Mouse (Mus musculus): ENCODE results near the gene D630023F18Rik.

The D630023F18Rik gene

DNA sequence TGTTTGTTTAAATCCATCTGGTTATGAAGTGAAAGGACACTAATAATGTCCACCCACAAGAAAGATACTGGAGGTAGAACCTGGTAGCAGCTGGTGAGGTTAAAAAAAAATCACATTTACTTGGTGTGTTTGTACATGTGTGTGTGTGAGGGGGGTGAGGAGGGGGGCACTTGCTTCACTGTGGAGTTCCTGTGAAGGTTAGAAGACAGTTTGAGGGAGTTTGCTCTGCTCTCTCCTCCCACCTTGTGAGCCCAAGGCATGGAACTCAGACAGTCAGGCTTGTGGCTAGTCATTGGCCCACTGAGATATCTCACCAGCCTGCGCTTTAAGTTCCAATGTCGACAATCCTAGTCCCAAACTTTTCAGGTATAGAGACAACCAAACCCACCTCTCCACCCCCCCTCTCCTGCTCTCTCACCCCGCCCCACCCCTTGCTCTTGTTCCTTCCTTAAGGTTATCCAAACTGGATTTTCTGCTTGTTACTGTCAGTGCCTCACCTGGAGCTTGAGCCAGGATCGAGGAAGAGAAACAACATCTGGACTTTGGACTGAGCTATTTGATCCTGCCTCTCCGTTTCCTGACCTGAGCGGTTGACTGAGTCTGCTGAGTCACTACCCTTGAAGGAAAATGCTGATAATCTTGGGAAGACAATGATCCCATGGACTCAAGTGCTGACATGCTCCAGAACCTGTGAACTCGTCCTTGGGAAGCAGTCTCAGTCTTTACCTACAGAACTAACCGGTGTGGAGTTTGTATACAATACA is 4.7 kb downstream of the D630023F18Rik start:
- Histone ChIP-seq H3K9me3 (ENCODE audit: low read length) (no peaks in the 10 kb centered on the region), H3K4me3 (replicated peaks; ENCODE audit: low read length) (no peak overlapping the region), H3K4me1 (replicated peaks; ENCODE audit: low read depth, low read length) (peaks cover 12% of the 10 kb centered on the region), H3K27me3 (ENCODE audit: insufficient read depth, low read length) (no peaks in the 10 kb centered on the region), H3K36me3 (ENCODE audit: insufficient read depth, low read length) (no peaks in the 10 kb centered on the region)
- TF ChIP-seq NANOG (IDR thresholded peaks at IDR 0.05; ENCODE audit: borderline replicate concordance, low read length) (no peak), CTCF (conservative IDR thresholded peaks at IDR 0.05; ENCODE audit: low read length) (no peak), POU5F1 (IDR thresholded peaks at IDR 0.05; ENCODE audit: borderline replicate concordance, low read length) (no peak)

DNA sequence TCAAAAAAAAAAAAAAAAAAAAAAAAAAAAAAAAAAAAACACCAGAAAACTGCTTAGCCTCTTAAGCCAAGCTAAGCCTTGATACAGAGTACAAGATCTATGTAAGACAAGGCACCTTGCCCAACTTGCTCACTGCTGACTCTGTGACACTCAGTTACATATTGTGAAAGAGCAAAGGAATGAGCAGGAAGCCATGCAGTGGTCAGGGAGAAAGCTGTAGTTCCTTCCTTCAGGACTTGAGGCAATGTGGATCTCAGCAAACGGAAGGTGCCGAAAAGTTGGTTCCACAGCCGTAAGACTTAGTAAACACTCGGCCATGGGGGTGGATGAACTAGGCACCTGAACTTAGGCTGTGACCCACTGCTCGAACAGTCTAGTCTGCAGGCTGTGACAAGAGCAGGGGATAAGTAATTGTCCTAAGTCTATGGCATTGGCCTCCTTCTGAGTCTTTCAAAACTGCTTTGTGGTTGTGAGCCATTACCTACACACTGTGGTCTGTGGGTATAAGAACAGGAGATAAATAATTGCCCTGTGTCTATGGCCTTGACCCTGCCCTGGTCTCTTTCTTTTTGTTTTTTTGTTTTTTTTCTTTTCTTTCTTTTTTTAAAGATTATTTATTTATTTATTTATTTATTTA is 9.4 kb downstream of the D630023F18Rik start:
- TF ChIP-seq NANOG (IDR thresholded peaks at IDR 0.05; ENCODE audit: borderline replicate concordance, low read length): no peak
- no peak for TF ChIP-seq CTCF (conservative IDR thresholded peaks at IDR 0.05; ENCODE audit: low read length)
- TF ChIP-seq POU5F1 (IDR thresholded peaks at IDR 0.05; ENCODE audit: borderline replicate concordance, low read length): no peak
- no peak overlapping the region for H3K4me3 ChIP-seq (replicated peaks; ENCODE audit: low read length)
- peaks cover 40% of the 10 kb centered on the region for H3K4me1 ChIP-seq (replicated peaks; ENCODE audit: low read depth, low read length)
- no peaks in the 10 kb centered on the region for H3K27me3 ChIP-seq (ENCODE audit: insufficient read depth, low read length)
- H3K36me3 ChIP-seq (ENCODE audit: insufficient read depth, low read length): no peaks in the 10 kb centered on the region
- no peaks in the 10 kb centered on the region for H3K9me3 ChIP-seq (ENCODE audit: low read length)

DNA sequence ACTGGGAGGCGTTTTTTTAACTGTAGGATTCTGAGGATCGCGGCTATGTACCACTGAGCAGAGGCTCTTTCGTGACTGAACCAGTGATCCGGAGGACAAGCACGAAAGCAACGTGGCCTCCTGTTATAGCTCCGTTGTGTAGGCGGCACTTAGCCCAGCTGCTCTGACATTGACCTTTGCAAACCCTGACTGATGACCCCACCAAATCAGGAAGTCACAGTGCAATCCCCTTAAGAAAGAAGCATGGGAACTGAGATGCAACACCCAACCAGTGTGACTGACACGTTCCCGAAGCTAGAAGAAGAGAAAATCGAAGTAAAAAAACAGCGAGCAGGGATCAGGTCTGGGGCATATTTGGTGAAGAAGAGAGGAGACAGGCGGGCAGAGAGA is 10.2 kb downstream of the D630023F18Rik start:
- H3K4me1 ChIP-seq (replicated peaks; ENCODE audit: low read depth, low read length): peaks cover 33% of the 10 kb centered on the region
- no peaks in the 10 kb centered on the region for H3K9me3 ChIP-seq (ENCODE audit: low read length)
- no peak for TF ChIP-seq CTCF (conservative IDR thresholded peaks at IDR 0.05; ENCODE audit: low read length)
- H3K36me3 ChIP-seq (ENCODE audit: insufficient read depth, low read length): no peaks in the 10 kb centered on the region
- peak overlapping the region; percentile 41 for H3K4me3 ChIP-seq (replicated peaks; ENCODE audit: low read length)
- H3K27me3 ChIP-seq (ENCODE audit: insufficient read depth, low read length): no peaks in the 10 kb centered on the region

DNA sequence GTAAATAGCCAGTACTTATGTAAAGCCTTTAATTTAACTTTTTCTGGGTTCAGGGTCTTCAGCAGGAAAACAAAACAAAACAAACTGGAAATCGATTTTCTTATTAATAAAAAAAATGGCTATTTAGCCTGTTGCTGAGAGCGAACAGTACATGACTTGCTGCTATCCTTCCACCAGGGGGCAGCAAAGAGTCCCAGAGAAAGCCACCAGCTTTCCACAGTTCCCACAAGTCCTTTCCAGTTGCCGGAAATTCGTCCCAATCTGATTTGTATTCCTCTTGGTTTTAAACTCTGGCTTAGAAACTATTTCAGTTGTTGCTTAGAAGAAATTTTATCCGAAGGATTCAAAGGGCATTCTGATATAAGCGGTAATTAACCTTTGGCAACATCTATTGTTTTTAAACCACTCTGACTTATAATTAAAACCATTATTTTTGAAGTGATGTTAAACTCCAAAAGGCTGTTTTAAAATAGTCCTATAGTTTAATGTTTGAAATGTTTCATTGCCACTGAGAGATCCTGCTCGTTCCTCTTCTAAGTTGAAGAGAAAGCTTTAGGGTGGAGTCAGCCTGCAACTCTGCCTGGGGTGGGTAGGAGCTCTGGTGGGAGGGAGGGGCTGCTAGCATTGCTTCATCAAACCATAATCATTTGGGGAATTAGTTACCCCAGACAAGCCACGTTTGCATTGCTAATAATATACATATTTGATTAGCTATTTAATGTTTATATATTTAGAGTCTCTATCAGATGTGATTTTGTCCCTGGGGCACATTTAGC is 10.8 kb downstream of the D630023F18Rik start:
- no peak for TF ChIP-seq POU5F1 (IDR thresholded peaks at IDR 0.05; ENCODE audit: borderline replicate concordance, low read length)
- peak; percentile 83 for TF ChIP-seq CTCF (conservative IDR thresholded peaks at IDR 0.05; ENCODE audit: low read length)
- Histone ChIP-seq H3K4me3 (replicated peaks; ENCODE audit: low read length) (peak overlapping the region; percentile 41), H3K27me3 (ENCODE audit: insufficient read depth, low read length) (no peaks in the 10 kb centered on the region), H3K4me1 (replicated peaks; ENCODE audit: low read depth, low read length) (peaks cover 33% of the 10 kb centered on the region), H3K9me3 (ENCODE audit: low read length) (no peaks in the 10 kb centered on the region), H3K36me3 (ENCODE audit: insufficient read depth, low read length) (no peaks in the 10 kb centered on the region)

DNA sequence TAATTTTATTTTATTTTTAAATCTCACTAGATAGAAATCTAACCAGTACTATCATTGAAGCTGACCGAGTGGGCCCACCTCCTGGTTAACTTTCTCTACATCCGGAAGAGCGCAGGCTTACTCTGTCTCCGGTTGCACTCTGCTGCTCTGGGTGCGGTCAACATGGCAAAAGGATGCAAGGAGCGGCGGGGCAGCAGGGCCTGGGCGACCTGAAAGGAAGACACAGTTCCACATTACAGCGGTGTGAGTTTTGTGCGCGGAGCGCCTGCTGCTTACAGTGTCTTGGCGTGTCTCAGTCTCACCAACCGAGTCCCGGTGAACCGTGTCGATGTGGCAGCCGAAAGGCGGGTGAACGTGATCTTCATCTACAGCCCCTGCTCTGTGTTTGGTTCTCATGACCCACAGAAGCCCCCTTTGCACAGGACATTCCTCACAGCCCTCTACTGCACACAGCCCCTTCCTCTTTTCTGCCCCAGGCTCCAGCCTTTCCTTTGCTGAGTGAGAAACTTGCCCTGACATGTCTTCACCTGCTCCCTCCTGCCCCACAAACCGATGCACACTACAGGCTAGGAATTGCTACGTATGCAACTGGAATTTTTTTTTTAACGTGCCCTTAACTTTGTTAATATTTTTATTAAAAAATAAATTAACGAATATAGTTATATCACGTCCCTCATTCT is 13.1 kb downstream of the D630023F18Rik start:
- Histone ChIP-seq H3K4me1 (replicated peaks; ENCODE audit: low read depth, low read length) (peaks cover 33% of the 10 kb centered on the region), H3K27me3 (ENCODE audit: insufficient read depth, low read length) (no peaks in the 10 kb centered on the region), H3K9me3 (ENCODE audit: low read length) (no peaks in the 10 kb centered on the region), H3K36me3 (ENCODE audit: insufficient read depth, low read length) (no peaks in the 10 kb centered on the region), H3K4me3 (replicated peaks; ENCODE audit: low read length) (peak overlapping the region; percentile 73)
- no peak for TF ChIP-seq CTCF (conservative IDR thresholded peaks at IDR 0.05; ENCODE audit: low read length)
- TF ChIP-seq POU5F1 (IDR thresholded peaks at IDR 0.05; ENCODE audit: borderline replicate concordance, low read length): no peak
- no peak for TF ChIP-seq NANOG (IDR thresholded peaks at IDR 0.05; ENCODE audit: borderline replicate concordance, low read length)

DNA sequence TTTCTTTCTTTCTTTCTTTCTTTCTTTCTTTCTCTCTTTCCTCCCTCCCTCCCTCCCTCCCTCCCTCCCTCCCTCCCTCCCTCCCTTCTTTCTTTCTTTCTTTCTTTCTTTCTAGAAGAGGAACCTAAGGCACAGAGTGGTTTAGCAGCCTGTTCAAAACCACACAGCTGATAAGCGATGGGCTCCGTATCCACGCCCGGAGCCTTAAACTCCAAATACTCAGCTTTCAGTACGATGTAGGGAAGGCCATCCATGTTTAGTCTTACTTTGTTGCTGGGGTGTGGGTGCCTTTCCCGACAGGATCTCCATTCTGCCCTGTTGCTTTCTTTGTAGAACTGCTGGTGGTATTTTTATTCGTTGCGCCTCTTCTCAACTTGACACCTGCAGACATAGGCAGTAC is 13.8 kb downstream of the D630023F18Rik start:
- Histone ChIP-seq H3K4me3 (replicated peaks; ENCODE audit: low read length) (peak overlapping the region; percentile 73), H3K9me3 (ENCODE audit: low read length) (no peaks in the 10 kb centered on the region), H3K36me3 (ENCODE audit: insufficient read depth, low read length) (no peaks in the 10 kb centered on the region), H3K4me1 (replicated peaks; ENCODE audit: low read depth, low read length) (peaks cover 33% of the 10 kb centered on the region), H3K27me3 (ENCODE audit: insufficient read depth, low read length) (no peaks in the 10 kb centered on the region)
- TF ChIP-seq CTCF (conservative IDR thresholded peaks at IDR 0.05; ENCODE audit: low read length): no peak
- no peak for TF ChIP-seq NANOG (IDR thresholded peaks at IDR 0.05; ENCODE audit: borderline replicate concordance, low read length)
- TF ChIP-seq POU5F1 (IDR thresholded peaks at IDR 0.05; ENCODE audit: borderline replicate concordance, low read length): no peak

DNA sequence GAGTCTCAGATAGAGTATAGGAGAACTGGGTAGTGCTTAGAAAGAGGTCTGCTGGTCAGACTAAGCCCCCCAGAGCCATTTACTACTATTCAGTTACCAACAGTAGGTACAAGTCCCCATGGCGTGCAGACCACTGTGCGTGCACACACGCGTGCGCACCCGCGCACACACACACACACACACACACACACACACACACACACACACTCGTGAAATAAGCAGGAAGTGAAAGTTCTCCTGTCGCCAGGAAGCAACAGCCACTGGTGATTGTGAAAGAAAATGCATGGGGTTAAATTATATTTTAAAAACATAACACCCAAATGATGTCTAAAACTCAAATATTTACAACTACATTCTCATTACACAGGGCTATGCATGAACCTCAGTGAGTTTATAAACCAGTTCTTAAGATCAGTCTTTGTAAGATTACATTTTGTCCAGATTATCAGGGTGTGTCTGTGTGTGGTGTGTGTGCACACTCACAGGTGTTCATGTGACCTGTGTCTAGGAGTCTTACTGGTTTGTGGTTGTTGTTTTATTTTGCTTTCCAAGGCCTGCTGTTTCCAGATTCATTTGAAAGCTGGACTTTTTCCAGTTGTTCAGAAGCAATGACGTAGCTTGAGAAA is 15.2 kb downstream of the D630023F18Rik start:
- Histone ChIP-seq H3K27me3 (ENCODE audit: insufficient read depth, low read length) (peaks cover 4% of the 10 kb centered on the region; the same call in 1 of the 2 replicates), H3K9me3 (ENCODE audit: low read length) (no peaks in the 10 kb centered on the region), H3K36me3 (ENCODE audit: insufficient read depth, low read length) (no peaks in the 10 kb centered on the region), H3K4me1 (replicated peaks; ENCODE audit: low read depth, low read length) (peaks cover 30% of the 10 kb centered on the region), H3K4me3 (replicated peaks; ENCODE audit: low read length) (no peak overlapping the region)
- TF ChIP-seq NANOG (IDR thresholded peaks at IDR 0.05; ENCODE audit: borderline replicate concordance, low read length): no peak

DNA sequence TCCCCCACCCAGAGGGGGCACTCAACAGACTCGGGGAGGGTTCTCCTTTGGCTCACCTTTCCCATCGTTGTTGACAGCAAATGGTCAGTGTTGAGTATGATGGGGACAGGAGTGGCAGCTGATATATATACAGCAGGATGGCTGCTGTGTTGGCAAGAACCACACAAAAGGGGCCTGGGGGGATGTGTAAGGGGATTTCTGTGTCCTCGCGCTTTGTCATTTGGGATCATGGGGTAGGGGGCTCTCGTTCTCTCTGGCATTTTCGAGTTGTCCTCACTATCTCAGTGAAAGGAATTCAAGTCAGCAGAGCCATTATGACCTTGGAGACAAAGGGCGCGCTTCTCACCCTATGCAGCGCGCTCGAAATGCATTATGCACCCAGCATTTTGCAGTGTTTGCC is 19.7 kb downstream of the D630023F18Rik start, which contains the start of gene Cryga:
Cryga (minus strand) TSS at position 101 of the 400 bp plus-strand sequence.
- H3K4me3 ChIP-seq (replicated peaks; ENCODE audit: low read length): peak within 1 kb of the TSS; percentile 51
- H3K9me3 ChIP-seq (ENCODE audit: low read length): no peaks in the 10 kb centered on the region
- peaks cover 10% of the 10 kb centered on the region for H3K27me3 ChIP-seq (ENCODE audit: insufficient read depth, low read length)
- H3K36me3 ChIP-seq (ENCODE audit: insufficient read depth, low read length): no peaks in the 10 kb centered on the region
- TF ChIP-seq POU5F1 (IDR thresholded peaks at IDR 0.05; ENCODE audit: borderline replicate concordance, low read length) (no peak), NANOG (IDR thresholded peaks at IDR 0.05; ENCODE audit: borderline replicate concordance, low read length) (no peak), CTCF (conservative IDR thresholded peaks at IDR 0.05; ENCODE audit: low read length) (no peak)
- peaks cover 6% of the 10 kb centered on the region for H3K4me1 ChIP-seq (replicated peaks; ENCODE audit: low read depth, low read length)

Measured in E14TG2a.4 (cell line).